Mouse (Mus musculus): ENCODE measurements at regions not wholly inside any gene's neighbourhood (a gene's known extent, or its start where the extent isn't known, plus 50 kb on each side); places are given as distances from the start of the nearest gene placed in this dataset.

DNA sequence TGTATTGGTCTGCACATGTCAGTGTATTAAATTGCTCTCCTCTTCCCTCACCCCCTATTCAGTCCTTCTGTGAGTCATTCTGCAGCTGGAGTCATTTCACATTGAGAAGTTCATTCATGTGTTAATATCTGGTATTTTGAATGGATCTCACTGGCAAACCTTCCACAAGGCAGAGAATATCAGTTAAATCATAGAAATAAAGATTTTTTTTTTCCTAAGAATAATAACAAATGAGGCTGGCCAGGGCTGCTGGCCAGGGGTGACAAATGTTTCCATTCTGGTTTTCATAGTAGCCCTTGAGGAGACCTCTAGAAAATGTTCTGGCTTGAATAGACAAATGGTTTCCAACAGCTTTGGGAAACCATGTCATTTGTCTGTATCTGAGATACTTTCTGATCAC is 124.8 kb downstream of the Cdca7 start:
- Histone ChIP-seq H3K36me3 (ENCODE audit: control insufficient read depth, insufficient read depth) (no peaks in the 10 kb centered on the region), H3K9ac (ENCODE audit: low read length) (no peak overlapping the region), H3K27ac (ENCODE audit: low read length) (no peak overlapping the region), H3K4me2 (ENCODE audit: low read depth, low read length) (no peak overlapping the region), H3K27me3 (ENCODE audit: control insufficient read depth, insufficient read depth, low read length) (no peaks in the 10 kb centered on the region), H3K4me1 (ENCODE audit: control insufficient read depth, insufficient read depth, low read length) (peaks cover 2% of the 10 kb centered on the region; the same call in 1 of the 2 replicates), H3K4me3 (ENCODE audit: low read length) (no peak overlapping the region), H3K9me3 (replicated peaks; ENCODE audit: control insufficient read depth, low read length) (no peaks in the 10 kb centered on the region)
- ATAC-seq (replicated peaks; ENCODE audit: extremely low read depth, insufficient read depth, low FRiP score) = no peak

DNA sequence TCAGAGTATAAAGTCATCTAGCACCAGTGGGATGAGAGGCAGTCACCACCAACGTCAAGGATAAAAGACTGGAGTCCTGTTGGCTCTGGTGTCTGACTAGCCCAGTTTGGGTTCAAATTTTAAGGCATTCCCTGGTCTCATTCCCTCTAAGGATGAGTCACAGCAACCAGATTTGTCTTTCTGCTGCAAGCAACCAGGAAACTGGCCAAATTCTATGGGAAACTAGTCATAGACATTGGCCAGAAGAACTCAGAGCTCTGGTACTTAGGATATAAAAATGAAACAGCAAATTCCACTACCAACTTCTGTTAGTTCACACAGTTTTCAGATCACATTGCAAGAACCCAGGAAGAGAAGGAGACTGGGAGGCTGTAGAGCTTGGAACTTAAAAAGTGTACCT is 126.2 kb downstream of the Cdca7 start:
- no peak overlapping the region for H3K4me3 ChIP-seq (ENCODE audit: low read length)
- H3K9ac ChIP-seq (ENCODE audit: low read length) = no peak overlapping the region
- H3K4me2 ChIP-seq (ENCODE audit: low read depth, low read length) = no peak overlapping the region
- no peaks in the 10 kb centered on the region for H3K27me3 ChIP-seq (ENCODE audit: control insufficient read depth, insufficient read depth, low read length)
- H3K4me1 ChIP-seq (ENCODE audit: control insufficient read depth, insufficient read depth, low read length) = peaks cover 2% of the 10 kb centered on the region; the same call in 1 of the 2 replicates
- H3K36me3 ChIP-seq (ENCODE audit: control insufficient read depth, insufficient read depth) = no peaks in the 10 kb centered on the region
- no peak for ATAC-seq (replicated peaks; ENCODE audit: extremely low read depth, insufficient read depth, low FRiP score)
- H3K27ac ChIP-seq (ENCODE audit: low read length) = no peak overlapping the region
- H3K9me3 ChIP-seq (replicated peaks; ENCODE audit: control insufficient read depth, low read length) = no peaks in the 10 kb centered on the region
- WGBS = 53% methylated on average over 1 of the region's 1 CpGs

- Histone ChIP-seq H3K27me3 (ENCODE audit: control insufficient read depth, insufficient read depth, low read length) (no peaks in the 10 kb centered on the region), H3K36me3 (ENCODE audit: control insufficient read depth, insufficient read depth) (no peaks in the 10 kb centered on the region), H3K9ac (ENCODE audit: low read length) (no peak overlapping the region), H3K4me3 (ENCODE audit: low read length) (no peak overlapping the region), H3K27ac (ENCODE audit: low read length) (no peak overlapping the region), H3K4me2 (ENCODE audit: low read depth, low read length) (no peak overlapping the region), H3K9me3 (replicated peaks; ENCODE audit: control insufficient read depth, low read length) (no peaks in the 10 kb centered on the region), H3K4me1 (ENCODE audit: control insufficient read depth, insufficient read depth, low read length) (peaks cover 2% of the 10 kb centered on the region; the same call in 1 of the 2 replicates)
- no peak for ATAC-seq (replicated peaks; ENCODE audit: extremely low read depth, insufficient read depth, low FRiP score)
- 86% methylated on average over 3 of the region's 3 CpGs for WGBS
Observed at GRCm38 (mm10) chr2:72612221-72612620, 136.3 kb downstream of the Cdca7 start.

DNA sequence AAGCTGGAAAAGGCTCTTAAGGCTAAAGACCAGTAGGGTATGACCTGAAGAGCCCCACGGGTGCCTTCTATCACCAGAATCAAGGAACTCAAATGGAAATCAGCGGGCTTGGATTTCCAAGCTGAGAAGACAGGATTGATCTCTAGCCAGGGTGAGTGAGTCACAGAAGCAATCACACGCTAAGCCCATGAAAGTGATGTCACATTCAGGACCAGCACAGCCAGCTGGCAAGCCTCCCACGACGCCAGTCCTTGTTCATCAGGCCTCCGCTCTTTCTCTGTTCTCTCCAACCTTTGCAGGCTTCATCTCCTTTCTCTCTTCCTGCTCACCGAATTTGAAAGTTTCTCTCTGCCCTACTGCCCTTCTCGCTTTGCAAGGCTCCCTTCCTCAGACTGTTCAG is 138.3 kb downstream of the Cdca7 start:
- no peaks in the 10 kb centered on the region for H3K27me3 ChIP-seq (ENCODE audit: control insufficient read depth, insufficient read depth, low read length)

DNA sequence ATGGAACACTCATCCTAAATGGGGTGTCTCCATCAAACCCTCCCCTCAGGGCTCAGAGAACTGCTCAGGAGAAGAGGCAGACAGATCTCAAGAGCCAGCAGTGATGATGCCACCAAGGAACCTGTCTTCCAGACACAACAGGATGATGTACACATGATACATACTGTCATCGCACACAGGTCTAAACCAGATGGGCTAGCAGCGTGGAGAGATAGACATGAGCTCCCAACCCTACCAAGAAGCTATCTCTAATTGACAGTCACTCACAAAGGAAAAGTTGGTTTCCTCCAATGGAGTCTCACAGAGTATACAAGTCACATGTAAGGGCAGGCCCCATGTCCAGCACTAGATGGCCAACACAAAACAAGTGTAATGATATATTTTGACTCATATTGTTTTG is 139.9 kb downstream of the Cdca7 start:
- 91% methylated on average over 2 of the region's 2 CpGs for WGBS
- H3K9ac ChIP-seq (ENCODE audit: low read length) = no peak overlapping the region
- no peaks in the 10 kb centered on the region for H3K27me3 ChIP-seq (ENCODE audit: control insufficient read depth, insufficient read depth, low read length)
- no peak for ATAC-seq (replicated peaks; ENCODE audit: extremely low read depth, insufficient read depth, low FRiP score)
- no peak overlapping the region for H3K27ac ChIP-seq (ENCODE audit: low read length)
- peaks cover 9% of the 10 kb centered on the region for H3K4me1 ChIP-seq (ENCODE audit: control insufficient read depth, insufficient read depth, low read length)
- H3K4me2 ChIP-seq (ENCODE audit: low read depth, low read length) = no peak overlapping the region
- no peaks in the 10 kb centered on the region for H3K9me3 ChIP-seq (replicated peaks; ENCODE audit: control insufficient read depth, low read length)
- H3K4me3 ChIP-seq (ENCODE audit: low read length) = no peak overlapping the region
- no peaks in the 10 kb centered on the region for H3K36me3 ChIP-seq (ENCODE audit: control insufficient read depth, insufficient read depth)

More for the DNA sequence above, 138.3 kb downstream of the Cdca7 start:
- H3K36me3 ChIP-seq (ENCODE audit: control insufficient read depth, insufficient read depth) = no peaks in the 10 kb centered on the region
- no peak overlapping the region for H3K27ac ChIP-seq (ENCODE audit: low read length)
- H3K4me2 ChIP-seq (ENCODE audit: low read depth, low read length) = no peak overlapping the region
- H3K4me3 ChIP-seq (ENCODE audit: low read length) = no peak overlapping the region
- H3K9ac ChIP-seq (ENCODE audit: low read length) = no peak overlapping the region
- no peaks in the 10 kb centered on the region for H3K9me3 ChIP-seq (replicated peaks; ENCODE audit: control insufficient read depth, low read length)
- ATAC-seq (replicated peaks; ENCODE audit: extremely low read depth, insufficient read depth, low FRiP score) = no peak
- peaks cover 2% of the 10 kb centered on the region; the same call in 1 of the 2 replicates for H3K4me1 ChIP-seq (ENCODE audit: control insufficient read depth, insufficient read depth, low read length)
- 48% methylated on average over 8 of the region's 8 CpGs for WGBS

GRCm38 (mm10) chr2:72616412-72616811 is 140.5 kb downstream of the Cdca7 start:
- peaks cover 12% of the 10 kb centered on the region for H3K4me1 ChIP-seq (ENCODE audit: control insufficient read depth, insufficient read depth, low read length)
- H3K27ac ChIP-seq (ENCODE audit: low read length) = no peak overlapping the region
- no peak overlapping the region for H3K4me3 ChIP-seq (ENCODE audit: low read length)
- H3K36me3 ChIP-seq (ENCODE audit: control insufficient read depth, insufficient read depth) = no peaks in the 10 kb centered on the region
- ATAC-seq (replicated peaks; ENCODE audit: extremely low read depth, insufficient read depth, low FRiP score) = no peak
- H3K27me3 ChIP-seq (ENCODE audit: control insufficient read depth, insufficient read depth, low read length) = no peaks in the 10 kb centered on the region
- H3K9me3 ChIP-seq (replicated peaks; ENCODE audit: control insufficient read depth, low read length) = no peaks in the 10 kb centered on the region
- H3K9ac ChIP-seq (ENCODE audit: low read length) = no peak overlapping the region
- no peak overlapping the region for H3K4me2 ChIP-seq (ENCODE audit: low read depth, low read length)

- ATAC-seq (replicated peaks; ENCODE audit: extremely low read depth, insufficient read depth, low FRiP score) = no peak
- Histone ChIP-seq H3K27me3 (ENCODE audit: control insufficient read depth, insufficient read depth, low read length) (no peaks in the 10 kb centered on the region; the same call in 1 of the 2 replicates), H3K27ac (ENCODE audit: low read length) (no peak overlapping the region), H3K9ac (ENCODE audit: low read length) (no peak overlapping the region), H3K36me3 (ENCODE audit: control insufficient read depth, insufficient read depth) (no peaks in the 10 kb centered on the region), H3K4me3 (ENCODE audit: low read length) (no peak overlapping the region), H3K9me3 (replicated peaks; ENCODE audit: control insufficient read depth, low read length) (no peaks in the 10 kb centered on the region), H3K4me2 (ENCODE audit: low read depth, low read length) (no peak overlapping the region), H3K4me1 (ENCODE audit: control insufficient read depth, insufficient read depth, low read length) (peaks cover 11% of the 10 kb centered on the region)
- 45% methylated on average over 4 of the region's 4 CpGs for WGBS
Observed at GRCm38 (mm10) chr2:72619446-72619845, 143.5 kb downstream of the Cdca7 start.

- 9% methylated on average over 9 of the region's 9 CpGs for WGBS
- no peaks in the 10 kb centered on the region for H3K36me3 ChIP-seq (ENCODE audit: control insufficient read depth, insufficient read depth)
- peak overlapping the region; percentile 68 for H3K4me2 ChIP-seq (ENCODE audit: low read depth, low read length)
- H3K4me3 ChIP-seq (ENCODE audit: low read length) = peak overlapping the region; percentile 44
- H3K4me1 ChIP-seq (ENCODE audit: control insufficient read depth, insufficient read depth, low read length) = peaks cover 10% of the 10 kb centered on the region
- no peaks in the 10 kb centered on the region for H3K9me3 ChIP-seq (replicated peaks; ENCODE audit: control insufficient read depth, low read length)
- no peak overlapping the region for H3K27ac ChIP-seq (ENCODE audit: low read length)
- 0 out of 2 replicates have a peak, but pooled peaks have one; percentile 6 for ATAC-seq (replicated peaks; ENCODE audit: extremely low read depth, insufficient read depth, low FRiP score)
- H3K9ac ChIP-seq (ENCODE audit: low read length) = peak overlapping the region; percentile 54
- no peaks in the 10 kb centered on the region; the same call in 1 of the 2 replicates for H3K27me3 ChIP-seq (ENCODE audit: control insufficient read depth, insufficient read depth, low read length)
Observed at GRCm38 (mm10) chr2:72620182-72620652, 144.3 kb downstream of the Cdca7 start.

GRCm38 (mm10) chr2:72627915-72628314 is 152.0 kb downstream of the Cdca7 start:
- H3K4me3 ChIP-seq (ENCODE audit: low read length) = no peak overlapping the region
- no peak overlapping the region for H3K9ac ChIP-seq (ENCODE audit: low read length)
- WGBS = 33% methylated on average over 3 of the region's 3 CpGs
- H3K27ac ChIP-seq (ENCODE audit: low read length) = no peak overlapping the region; the same call in 1 of the 2 replicates
- H3K9me3 ChIP-seq (replicated peaks; ENCODE audit: control insufficient read depth, low read length) = no peaks in the 10 kb centered on the region
- no peaks in the 10 kb centered on the region for H3K27me3 ChIP-seq (ENCODE audit: control insufficient read depth, insufficient read depth, low read length)
- no peaks in the 10 kb centered on the region for H3K36me3 ChIP-seq (ENCODE audit: control insufficient read depth, insufficient read depth)
- ATAC-seq (replicated peaks; ENCODE audit: extremely low read depth, insufficient read depth, low FRiP score) = no peak
- no peak overlapping the region for H3K4me2 ChIP-seq (ENCODE audit: low read depth, low read length)
- peaks cover 12% of the 10 kb centered on the region for H3K4me1 ChIP-seq (ENCODE audit: control insufficient read depth, insufficient read depth, low read length)

All from heart, embryonic 16.5 days (tissue).